Mouse (Mus musculus) limb, embryonic 15.5 days (tissue): ENCODE measurements around the gene Nkx2-2. TPM values are rescaled to one million over a fixed set of nuclear protein-coding genes. Genes with fewer than 3 reads are reported as not detected.

ENCODE experiments used
- ATAC-seq: fragments of 200-750 bp; cut with Nextera tagmentation; 2 replicates; pipeline ENCODE4 v1.8.0; 2017; ENCODE audit warnings: low read depth, moderate TSS enrichment; ENCODE audit not compliant: insufficient number of reproducible peaks, low FRiP score, low TSS enrichment
- H3K27ac ChIP-seq: fragments of 300-500 bp; sonication (generic); 2 replicates; pipeline ENCODE4 v1.5.1; 2015; ENCODE audit warnings: moderate library complexity, mild to moderate bottlenecking, inconsistent platforms
- H3K27me3 ChIP-seq: fragments of 300-500 bp; sonication (generic); 2 replicates; pipeline ENCODE4 v1.6.1; 2015; ENCODE audit warnings: inconsistent platforms
- H3K36me3 ChIP-seq: fragments of 300-500 bp; sonication (generic); 2 replicates; pipeline ENCODE4 v1.6.1; 2015; ENCODE audit warnings: inconsistent platforms
- H3K4me1 ChIP-seq: fragments of 300-500 bp; sonication (generic); 2 replicates; pipeline ENCODE4 v1.6.1; 2015; ENCODE audit warnings: inconsistent platforms
- H3K4me2 ChIP-seq: fragments of 300-500 bp; sonication (generic); 2 replicates; pipeline ENCODE4 v1.6.1; 2015; ENCODE audit warnings: mild to moderate bottlenecking, inconsistent platforms
- H3K4me3 ChIP-seq: fragments of 300-500 bp; sonication (generic); 2 replicates; pipeline ENCODE4 v1.5.1; 2015; ENCODE audit warnings: mild to moderate bottlenecking, inconsistent platforms
- H3K9ac ChIP-seq: fragments of 300-500 bp; sonication (generic); 2 replicates; pipeline ENCODE4 v1.6.1; 2015; ENCODE audit warnings: inconsistent platforms
- H3K9me3 ChIP-seq: fragments of 300-500 bp; sonication (generic); 2 replicates; pipeline ENCODE4 v1.6.1; 2016; ENCODE audit warnings: inconsistent platforms
- WGBS: fragments of 180-500 bp; shearing (Covaris S2); methylation state at CpG from one replicate; pipeline ENCODE4 v1.1.7; 2015; 5-methylcytosine and 5-hydroxymethylcytosine counted together
- polyA plus RNA-seq: library from polyadenylated mRNA; unstranded; fragments of >200 nt; fragmentation: Nextera tagmentation; extraction: Ambion mirVana; gene quantifications from 2 replicates; pipeline ENCODE4 v1.2.1, GENCODE M21; 2015

The Nkx2-2 gene
- polyA plus RNA-seq, 1 experiment from 2014 or later, result not detected

GRCm38 (mm10) chr2:147187061-147187870, 6.8 kb downstream of the Nkx2-2 start:
- WGBS, result under 1% methylated on average over 30 of the region's 33 CpGs
- no peak overlapping the region for H3K27ac ChIP-seq
- 0 out of 2 replicates have a peak overlapping the region, but pooled peaks have one; percentile 2 for H3K4me3 ChIP-seq
- H3K9me3 ChIP-seq, result no peaks in the 10 kb centered on the region
- no peak; the same call in 1 of the 2 replicates for ATAC-seq
- peaks cover 32% of the 10 kb centered on the region for H3K4me1 ChIP-seq
- H3K27me3 ChIP-seq, result peaks cover 94% of the 10 kb centered on the region
- H3K36me3 ChIP-seq, result no peaks in the 10 kb centered on the region
- H3K9ac ChIP-seq, result no peak overlapping the region
- H3K4me2 ChIP-seq, result no peak overlapping the region

DNA sequence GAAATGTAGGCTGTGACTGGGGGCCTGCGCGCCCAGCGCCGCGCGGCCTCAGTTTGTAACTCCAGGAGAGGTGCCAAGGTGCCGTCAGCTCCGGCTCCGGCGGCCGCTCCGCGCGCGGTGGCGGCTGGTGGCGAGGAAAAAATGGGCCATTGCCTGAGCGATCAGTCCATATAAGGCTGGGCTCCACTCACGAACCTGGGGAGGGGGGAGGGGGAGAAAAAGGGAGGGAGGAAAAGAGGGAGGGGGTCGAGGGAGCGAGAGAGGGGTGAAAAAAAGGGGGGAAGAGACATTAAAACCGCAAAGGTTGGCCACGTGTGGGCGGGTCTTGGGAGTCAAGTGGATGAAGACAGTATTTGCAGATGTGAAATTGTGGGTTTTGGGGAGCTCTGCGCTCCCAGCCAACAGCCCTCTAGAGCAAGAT, 7.8 kb downstream of the Nkx2-2 start:
- Histone ChIP-seq H3K4me2 (peak overlapping the region; percentile 10; the same call in 1 of the 2 replicates), H3K27ac (no peak overlapping the region), H3K9me3 (no peaks in the 10 kb centered on the region), H3K9ac (no peak overlapping the region), H3K27me3 (peaks cover 96% of the 10 kb centered on the region), H3K4me3 (no peak overlapping the region), H3K4me1 (peaks cover 32% of the 10 kb centered on the region), H3K36me3 (no peaks in the 10 kb centered on the region)
- under 1% methylated on average over 25 of the region's 25 CpGs for WGBS
- no peak for ATAC-seq

DNA sequence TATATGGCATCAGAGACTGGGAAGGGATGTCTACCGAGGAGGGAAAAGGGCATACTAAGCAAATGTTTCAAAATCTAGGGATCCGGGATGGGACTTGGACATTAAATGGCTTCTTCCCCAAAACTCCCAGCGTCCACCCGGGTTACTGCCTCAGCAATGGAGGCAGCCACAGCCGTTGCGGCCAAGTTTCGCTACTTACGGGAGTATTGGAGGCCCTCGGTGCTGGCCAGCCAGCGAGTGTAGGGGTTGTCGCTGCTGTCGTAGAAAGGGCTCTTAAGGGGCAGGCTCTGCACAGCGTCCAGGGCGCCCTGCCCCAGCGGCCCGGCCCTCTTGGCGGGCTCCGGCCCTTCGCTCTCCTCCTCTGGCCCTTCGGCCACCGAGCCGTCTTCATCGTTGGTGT, 8.5 kb downstream of the Nkx2-2 start:
- no peak for ATAC-seq
- Histone ChIP-seq H3K4me2 (0 out of 2 replicates have a peak overlapping the region, but pooled peaks have one; percentile 31), H3K9me3 (no peaks in the 10 kb centered on the region), H3K4me3 (peak overlapping the region; percentile 18), H3K9ac (no peak overlapping the region), H3K36me3 (no peaks in the 10 kb centered on the region), H3K4me1 (peaks cover 32% of the 10 kb centered on the region), H3K27me3 (peaks cover 96% of the 10 kb centered on the region), H3K27ac (no peak overlapping the region)
- under 1% methylated on average over 23 of the region's 23 CpGs for WGBS

DNA sequence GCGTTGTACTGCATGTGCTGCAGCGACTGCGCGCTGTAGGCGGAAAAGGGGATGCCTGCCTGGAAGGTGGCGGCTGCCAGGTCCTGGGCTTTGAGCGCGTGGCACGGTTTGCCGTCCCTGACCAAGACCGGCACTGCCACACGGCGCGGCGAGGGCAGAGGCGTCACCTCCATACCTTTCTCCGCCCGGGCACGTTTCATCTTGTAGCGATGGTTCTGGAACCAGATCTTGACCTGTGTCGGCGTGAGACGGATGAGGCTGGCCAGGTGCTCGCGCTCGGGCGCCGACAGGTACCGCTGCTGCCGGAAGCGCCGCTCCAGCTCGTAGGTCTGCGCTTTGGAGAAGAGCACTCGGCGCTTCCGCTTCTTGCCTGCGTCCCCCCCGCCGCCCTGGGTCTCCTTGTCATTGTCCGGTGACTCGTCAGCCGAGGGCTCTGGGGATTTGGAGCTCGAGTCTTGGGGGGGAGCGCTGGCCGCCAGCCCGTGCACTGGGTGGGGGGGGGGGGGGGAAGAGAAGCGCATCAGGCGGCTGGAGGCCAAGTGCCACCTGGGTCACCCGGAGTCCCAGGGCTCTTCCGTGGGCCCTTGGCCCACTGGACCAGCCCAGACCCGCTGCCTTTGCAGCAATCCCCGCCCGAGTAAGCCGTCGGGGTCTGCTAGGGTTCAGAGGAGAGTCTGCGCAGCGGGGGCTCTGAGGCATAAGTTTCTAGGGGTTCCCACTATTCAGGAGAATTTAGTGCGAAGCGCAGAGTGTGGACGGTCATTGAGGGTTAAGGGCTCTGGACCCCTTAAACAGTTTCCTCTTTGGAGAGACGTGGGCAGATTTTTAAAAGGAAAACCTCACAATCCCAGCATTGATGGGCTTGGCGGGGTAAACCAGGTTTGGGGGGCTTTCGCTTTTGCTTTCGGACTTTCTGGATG, 9.7 kb downstream of the Nkx2-2 start:
- Histone ChIP-seq H3K4me1 (peaks cover 32% of the 10 kb centered on the region), H3K4me2 (peak overlapping the region; percentile 39), H3K27ac (no peak overlapping the region), H3K4me3 (peak overlapping the region; percentile 33), H3K27me3 (peaks cover 94% of the 10 kb centered on the region), H3K36me3 (no peaks in the 10 kb centered on the region), H3K9ac (no peak overlapping the region), H3K9me3 (no peaks in the 10 kb centered on the region)
- no peak for ATAC-seq
- under 1% methylated on average over 61 of the region's 65 CpGs for WGBS

DNA sequence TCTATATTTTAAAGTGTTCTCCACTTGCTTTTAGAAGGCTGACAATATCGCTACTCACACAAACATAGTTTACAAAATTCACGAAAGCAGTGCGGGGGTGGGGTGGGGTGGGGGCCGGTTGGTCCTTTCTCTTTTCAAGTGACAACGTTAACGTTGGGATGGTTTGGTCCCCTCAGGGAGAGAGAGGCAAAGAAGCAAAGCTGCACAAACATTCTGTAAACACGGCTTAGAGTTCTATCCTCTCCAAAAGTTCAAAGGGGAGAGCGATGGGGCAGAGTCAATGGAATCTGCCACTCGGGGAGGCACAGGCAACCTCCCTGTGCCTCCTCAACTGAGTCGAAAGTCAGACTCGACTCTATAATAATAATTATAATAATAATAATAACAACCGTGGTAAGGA, 10.5 kb downstream of the Nkx2-2 start:
- H3K4me1 ChIP-seq, result peaks cover 36% of the 10 kb centered on the region
- no peak for ATAC-seq
- H3K9me3 ChIP-seq, result no peaks in the 10 kb centered on the region
- no peak overlapping the region for H3K27ac ChIP-seq
- peak overlapping the region; percentile 39; the same call in 1 of the 2 replicates for H3K4me2 ChIP-seq
- H3K9ac ChIP-seq, result no peak overlapping the region
- no peak overlapping the region; the same call in 1 of the 2 replicates for H3K4me3 ChIP-seq
- peaks cover 94% of the 10 kb centered on the region for H3K27me3 ChIP-seq
- WGBS, result 4% methylated on average over 12 of the region's 12 CpGs
- H3K36me3 ChIP-seq, result no peaks in the 10 kb centered on the region

DNA sequence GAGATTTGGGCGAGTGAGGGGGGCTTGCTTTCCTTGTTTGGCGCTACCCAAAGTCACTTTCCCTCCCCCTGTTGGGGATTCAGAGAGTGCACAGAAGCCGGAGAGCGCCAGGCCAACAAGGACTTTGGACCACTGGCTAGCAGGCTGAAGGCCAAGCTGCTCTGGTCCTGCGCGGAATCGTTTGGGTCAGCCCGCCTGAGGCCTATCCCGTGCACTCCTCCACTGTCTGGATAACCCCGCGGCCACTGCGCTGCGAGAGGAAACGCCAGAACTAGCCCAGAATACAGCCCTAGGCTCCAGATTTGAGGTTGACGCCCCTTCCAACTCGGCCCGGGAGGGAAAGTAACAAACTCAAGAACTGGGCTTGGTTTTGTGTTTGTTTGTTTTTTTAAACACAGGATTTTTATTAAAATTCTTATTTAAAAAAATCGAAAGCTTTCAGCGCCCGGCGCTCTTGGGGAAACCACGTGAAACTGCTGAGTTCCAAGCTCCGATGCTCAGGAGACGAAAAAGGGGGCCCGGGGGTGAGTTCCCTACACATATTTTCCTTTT, 11.3 kb downstream of the Nkx2-2 start:
- Histone ChIP-seq H3K27me3 (peaks cover 94% of the 10 kb centered on the region), H3K4me3 (no peak overlapping the region), H3K36me3 (no peaks in the 10 kb centered on the region), H3K4me1 (peaks cover 40% of the 10 kb centered on the region), H3K27ac (no peak overlapping the region), H3K9ac (no peak overlapping the region), H3K9me3 (no peaks in the 10 kb centered on the region), H3K4me2 (no peak overlapping the region)
- 11% methylated on average over 25 of the region's 25 CpGs for WGBS
- ATAC-seq, result no peak

DNA sequence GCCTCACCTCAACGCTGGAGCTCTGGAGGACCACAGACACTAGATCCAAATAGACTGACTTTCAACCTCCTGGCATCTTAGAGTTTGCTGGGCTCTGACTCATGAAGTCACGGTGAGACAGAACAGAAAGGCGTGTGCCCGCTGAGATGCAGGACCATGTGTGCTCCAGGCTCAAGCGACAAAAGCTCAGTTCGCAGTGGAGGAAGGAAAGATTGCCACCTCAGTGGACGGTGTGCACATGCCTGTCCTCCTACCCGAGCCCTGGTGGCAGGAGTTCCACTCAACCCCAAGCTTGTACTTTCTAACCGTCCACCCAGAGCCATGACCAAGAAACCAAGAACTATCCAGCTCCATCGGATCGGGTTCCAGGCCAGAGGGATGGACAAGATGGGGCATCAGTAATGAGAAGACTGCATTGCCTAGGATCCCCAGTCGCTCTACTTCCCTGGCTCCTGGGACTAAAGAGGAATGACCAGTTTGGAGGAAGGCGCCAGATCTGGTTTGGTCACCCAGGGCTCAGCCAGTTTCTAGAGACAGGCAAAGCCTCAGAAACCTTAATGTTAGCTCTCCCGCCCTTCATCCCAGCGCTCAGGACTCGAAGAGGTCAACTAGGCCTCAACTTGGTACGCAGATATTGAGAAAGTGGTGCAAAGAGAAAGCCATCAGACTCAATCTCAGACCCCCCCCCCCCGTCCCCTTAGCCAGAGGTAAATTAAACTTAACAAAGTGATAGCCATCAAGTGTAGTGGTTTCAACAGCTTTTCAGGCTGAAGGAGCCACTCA, 11.9 kb downstream of the Nkx2-2 start:
- Histone ChIP-seq H3K27me3 (peaks cover 89% of the 10 kb centered on the region), H3K27ac (no peak overlapping the region), H3K4me1 (peaks cover 34% of the 10 kb centered on the region), H3K36me3 (no peaks in the 10 kb centered on the region), H3K9ac (no peak overlapping the region), H3K4me2 (no peak overlapping the region), H3K9me3 (no peaks in the 10 kb centered on the region), H3K4me3 (no peak overlapping the region)
- 24% methylated on average over 18 of the region's 18 CpGs for WGBS
- ATAC-seq, result no peak

GRCm38 (mm10) chr2:147181304-147181665, 12.8 kb downstream of the Nkx2-2 start:
- H3K9me3 ChIP-seq, result no peaks in the 10 kb centered on the region

DNA sequence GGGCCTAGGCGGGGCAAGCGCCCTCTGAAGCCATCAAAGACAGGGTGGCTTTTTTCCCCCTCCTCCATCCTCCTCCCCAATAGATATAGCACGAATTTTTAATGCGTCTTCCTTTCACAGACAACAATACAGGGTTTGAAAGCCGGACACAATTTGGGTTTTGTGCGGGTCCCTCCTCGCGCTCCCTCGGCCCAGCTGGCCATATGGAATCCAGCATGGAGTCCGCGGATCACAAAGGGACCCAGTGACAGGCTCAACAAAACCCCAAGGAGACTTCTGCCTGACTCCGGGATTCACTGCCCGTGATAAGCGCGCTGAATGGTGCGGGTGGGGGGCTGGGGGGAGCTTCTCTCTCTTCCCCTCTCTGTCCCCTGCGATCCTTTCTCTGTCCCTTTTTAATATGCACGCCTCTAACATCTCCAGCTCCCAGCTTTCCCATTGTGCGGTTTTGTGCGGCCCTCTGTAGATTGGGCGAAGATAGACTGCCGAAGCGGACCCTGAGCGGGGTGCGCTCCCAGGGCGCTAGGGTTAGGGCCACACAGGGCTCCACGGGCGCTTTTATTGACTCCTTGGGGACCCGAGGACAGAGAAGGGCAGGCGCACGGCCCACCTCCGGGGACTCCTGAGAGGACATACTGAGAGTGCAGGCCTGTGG, 13.3 kb downstream of the Nkx2-2 start:
- ATAC-seq, result no peak

More at GRCm38 (mm10) chr2:147181304-147181665, 12.8 kb downstream of the Nkx2-2 start:
- Histone ChIP-seq H3K4me2 (no peak overlapping the region), H3K27me3 (peaks cover 88% of the 10 kb centered on the region), H3K36me3 (no peaks in the 10 kb centered on the region), H3K4me1 (peaks cover 31% of the 10 kb centered on the region), H3K4me3 (no peak overlapping the region), H3K9ac (no peak overlapping the region), H3K27ac (no peak overlapping the region)
- ATAC-seq, result no peak
- 14% methylated on average over 5 of the region's 5 CpGs for WGBS

DNA sequence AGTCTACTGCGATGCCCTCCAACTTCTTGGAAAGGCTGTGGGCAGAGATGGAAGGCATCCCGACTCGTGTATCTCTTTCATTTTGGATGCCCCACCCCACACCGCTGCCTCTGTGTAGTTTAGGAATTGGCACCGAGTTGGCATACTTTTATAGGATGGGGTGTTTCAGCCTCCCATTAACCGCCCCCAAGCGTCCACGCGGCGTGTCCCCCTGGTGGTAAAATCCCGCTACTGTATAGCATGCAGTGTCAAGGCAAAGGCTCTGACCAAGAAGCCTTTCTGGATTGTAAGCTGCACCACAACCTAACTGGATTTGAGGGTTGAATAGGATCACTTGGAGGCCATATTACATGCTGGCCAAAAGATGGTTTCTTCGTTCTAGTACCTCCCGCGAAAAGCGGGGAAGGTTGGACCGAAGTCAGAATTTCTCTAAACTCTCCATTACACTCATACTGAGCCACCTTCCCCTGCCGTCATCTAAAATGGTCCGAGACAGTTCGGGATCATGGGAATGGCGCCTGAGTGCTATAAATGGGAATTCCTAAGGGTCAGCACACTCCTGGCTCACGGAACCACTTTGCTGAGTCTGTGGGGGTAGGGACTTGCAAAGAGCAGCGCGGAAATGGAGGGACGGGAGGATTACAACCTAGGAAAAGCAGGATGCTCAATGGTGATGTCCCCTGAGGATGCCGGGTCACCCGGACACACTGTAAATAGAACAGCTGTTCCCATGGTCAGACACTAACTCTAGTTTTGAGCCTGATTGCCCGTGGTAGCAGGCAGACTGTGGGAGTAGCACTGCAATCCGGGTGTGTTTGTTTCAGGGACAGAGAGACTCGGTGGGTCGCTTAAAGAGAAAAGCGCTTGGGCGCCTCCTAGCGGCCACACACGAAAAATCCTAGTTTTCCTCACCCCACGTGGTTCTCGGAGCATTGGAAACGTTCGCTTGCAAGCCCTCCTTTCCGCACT, 15.7 kb downstream of the Nkx2-2 start:
- ATAC-seq, result peak; percentile 61; the same call in 1 of the 2 replicates
- Histone ChIP-seq H3K4me2 (peak overlapping the region; percentile 65), H3K27me3 (peaks cover 84% of the 10 kb centered on the region), H3K9ac (no peak overlapping the region), H3K9me3 (no peaks in the 10 kb centered on the region), H3K4me3 (peak overlapping the region; percentile 38), H3K36me3 (no peaks in the 10 kb centered on the region), H3K4me1 (peaks cover 11% of the 10 kb centered on the region; the same call in 1 of the 2 replicates), H3K27ac (no peak overlapping the region)
- WGBS, result 1% methylated on average over 39 of the region's 39 CpGs

More for the DNA sequence above, 13.3 kb downstream of the Nkx2-2 start:
- Histone ChIP-seq H3K27me3 (peaks cover 84% of the 10 kb centered on the region), H3K36me3 (no peaks in the 10 kb centered on the region), H3K9ac (no peak overlapping the region), H3K27ac (no peak overlapping the region), H3K4me2 (no peak overlapping the region), H3K4me3 (no peak overlapping the region), H3K4me1 (peaks cover 26% of the 10 kb centered on the region), H3K9me3 (no peaks in the 10 kb centered on the region)
- 11% methylated on average over 31 of the region's 32 CpGs for WGBS
